Mouse (Mus musculus): ENCODE measurements around the gene Gse1.

DNA sequence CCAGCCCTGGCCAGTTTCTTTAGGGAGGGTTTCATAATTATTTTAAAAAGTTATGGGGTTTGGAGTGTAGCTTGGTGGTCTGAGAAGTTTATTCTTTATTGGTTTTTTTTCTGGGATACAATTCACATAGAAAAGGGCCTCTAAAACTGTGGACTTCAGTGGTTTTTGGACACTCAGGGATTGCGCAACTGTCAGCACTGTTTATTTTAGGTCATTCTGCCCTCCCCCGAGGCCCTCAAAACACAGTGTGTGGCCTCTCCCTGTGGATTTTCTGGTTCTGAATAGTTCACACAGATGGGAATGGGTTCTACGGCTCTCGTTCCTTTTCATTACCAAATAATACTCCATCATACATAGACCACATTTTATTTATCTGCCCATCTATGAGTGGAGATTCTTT lies 15.0 kb downstream of the Gse1 start:
- TF ChIP-seq CTCF (IDR thresholded peaks at IDR 0.05; ENCODE audit: borderline replicate concordance, extremely low read depth, insufficient read depth, insufficient read length) (no peak), POLR2A (IDR thresholded peaks at IDR 0.05; ENCODE audit: borderline replicate concordance, extremely low read depth, insufficient read depth, insufficient read length, poor library complexity, severe bottlenecking) (no peak)

All from brain, embryonic 14.5 days (tissue).